Comparison of ENCODE assay signal across 9 mouse cellular contexts in genomic region chr11:87447429-87447828, GRCm38 (mm10). TPM values are rescaled to one million over a fixed set of nuclear protein-coding genes. Genes with fewer than 3 reads are reported as not detected.
A peak's percentile ranks its signal among the peaks of the same experiment; 100 is the strongest.
DNase-seq lines count a peak whose midpoint lies in the region; ATAC-seq and TF ChIP-seq lines count a peak whose summit lies in the region.
"Had no signal": no experiment of that assay in that cellular context is flagged by ENCODE, and none has a peak within 500 bp of the region (broad histone marks: within the 10 kb centered on the region; RNA-seq: fewer than 3 reads in every experiment).

No protein-coding gene starts in this region.

- no peak overlapping the region for H3K9ac ChIP-seq in hindbrain, embryonic 15.5 days
- H3K9ac ChIP-seq in hindbrain, embryonic 12.5 days = no peak overlapping the region
- no peak overlapping the region for H3K9ac ChIP-seq in midbrain, embryonic 11.5 days (ENCODE audit: low read length)
- H3K9ac ChIP-seq in midbrain, embryonic 14.5 days (replicated peaks; ENCODE audit: low read length) = no peak overlapping the region
- H3K9ac ChIP-seq in MEL (ENCODE audit: control insufficient read depth, low read depth, low read length, poor library complexity, severe bottlenecking) = peak overlapping the region; percentile 96
- no peak overlapping the region for H3K9ac ChIP-seq in liver, postnatal 0 days (replicated peaks)

- peak in 1 of 3 experiments; percentile 14; a peak in 1 of 6 replicates for TF ChIP-seq CTCF in MEL (IDR thresholded peaks at IDR 0.05 in 2 of 3, conservative IDR thresholded peaks at IDR 0.05 in 1 of 3; ENCODE audit: control insufficient read depth in 1 of 3, insufficient read depth in 1 of 3, low read depth in 2 of 3, low read length in 3 of 3, poor library complexity in 1 of 3, severe bottlenecking in 1 of 3)
- TF ChIP-seq CTCF in liver, postnatal 0 days (IDR thresholded peaks at IDR 0.05; ENCODE audit: low read depth) = peak; percentile 38

- no peak for TF ChIP-seq EP300 in MEL (IDR thresholded peaks at IDR 0.05; ENCODE audit: low read depth in 1 of 2, low read length in 2 of 2)
- TF ChIP-seq EP300 in liver, postnatal 0 days (IDR thresholded peaks at IDR 0.05; ENCODE audit: low read depth) = no peak

- H3K27ac ChIP-seq in hindbrain, embryonic 15.5 days (replicated peaks) = peak overlapping the region; percentile 84; the same call in 1 of the 2 replicates
- H3K27ac ChIP-seq in hindbrain, embryonic 12.5 days = no peak overlapping the region
- H3K27ac ChIP-seq in midbrain, embryonic 11.5 days (ENCODE audit: low read depth, low read length) = no peak overlapping the region
- no peak overlapping the region for H3K27ac ChIP-seq in midbrain, embryonic 14.5 days (replicated peaks; ENCODE audit: low read depth, low read length)
- H3K27ac ChIP-seq in MEL (ENCODE audit: control insufficient read depth, low read depth, low read length) = no peak overlapping the region
- 0 out of 2 replicates have a peak overlapping the region, but pooled peaks have one; percentile 11 for H3K27ac ChIP-seq in liver, postnatal 0 days (ENCODE audit: low read depth)

- H3K4me2 ChIP-seq in hindbrain, embryonic 15.5 days = peak overlapping the region; percentile 68; the same call in 1 of the 2 replicates
- no peak overlapping the region for H3K4me2 ChIP-seq in hindbrain, embryonic 12.5 days (replicated peaks)
- H3K4me2 ChIP-seq in midbrain, embryonic 11.5 days = no peak overlapping the region
- H3K4me2 ChIP-seq in midbrain, embryonic 14.5 days (ENCODE audit: low read length) = no peak overlapping the region; the same call in 1 of the 2 replicates
- peak overlapping the region; percentile 72; the same call in 1 of the 2 replicates for H3K4me2 ChIP-seq in liver, postnatal 0 days (ENCODE audit: low read depth, low read length)

- peaks cover 9% of the 10 kb centered on the region; the same call in 1 of the 2 replicates for H3K4me1 ChIP-seq in hindbrain, embryonic 15.5 days (replicated peaks)
- H3K4me1 ChIP-seq in hindbrain, embryonic 12.5 days = no peaks in the 10 kb centered on the region; the same call in 1 of the 2 replicates
- H3K4me1 ChIP-seq in midbrain, embryonic 11.5 days (ENCODE audit: control insufficient read depth, insufficient read depth, low read length) = no peaks in the 10 kb centered on the region
- 0 out of 2 replicates have a peak, but pooled peaks cover 1% of the 10 kb centered on the region for H3K4me1 ChIP-seq in midbrain, embryonic 14.5 days (ENCODE audit: control insufficient read depth, insufficient read depth, low read length)
- H3K4me1 ChIP-seq in MEL (ENCODE audit: control insufficient read depth in 1 of 2, insufficient read depth in 2 of 2, low read length in 2 of 2) = peaks cover 4 to 13% of the 10 kb centered on the region in 2 experiments
- peaks cover 7% of the 10 kb centered on the region for H3K4me1 ChIP-seq in liver, postnatal 0 days (ENCODE audit: insufficient read depth)

- DNase-seq in midbrain, embryonic 11.5 days (ENCODE audit: low spot score, missing footprints) = peak; percentile 86
- DNase-seq in midbrain, embryonic 14.5 days = no peak
- peak; percentile 64 for DNase-seq in MEL (ENCODE audit: low read depth, low spot score)
- DNase-seq in liver, postnatal 0 days = no peak
- DNase-seq in ovary, postnatal 10 days (ENCODE audit: low spot score) = no peak

- H3K4me3 ChIP-seq in hindbrain, embryonic 15.5 days = no peak overlapping the region
- H3K4me3 ChIP-seq in hindbrain, embryonic 12.5 days = no peak overlapping the region
- H3K4me3 ChIP-seq in midbrain, embryonic 11.5 days (ENCODE audit: low read depth, low read length) = no peak overlapping the region
- H3K4me3 ChIP-seq in midbrain, embryonic 14.5 days (replicated peaks; ENCODE audit: low read depth, low read length) = no peak overlapping the region
- H3K4me3 ChIP-seq in MEL (ENCODE audit: control insufficient read depth in 1 of 2, insufficient read depth in 1 of 2, low read depth in 2 of 2, low read length in 2 of 2) = no peak overlapping the region
- H3K4me3 ChIP-seq in liver, postnatal 0 days (ENCODE audit: low read depth, low read length) = no peak overlapping the region

- no peaks in the 10 kb centered on the region for H3K9me3 ChIP-seq in hindbrain, embryonic 15.5 days
- H3K9me3 ChIP-seq in hindbrain, embryonic 12.5 days (replicated peaks) = no peaks in the 10 kb centered on the region
- H3K9me3 ChIP-seq in midbrain, embryonic 11.5 days (ENCODE audit: control insufficient read depth, low read length) = no peaks in the 10 kb centered on the region
- H3K9me3 ChIP-seq in midbrain, embryonic 14.5 days (ENCODE audit: control insufficient read depth, low read length) = no peaks in the 10 kb centered on the region
- no peaks in the 10 kb centered on the region for H3K9me3 ChIP-seq in MEL (replicated peaks; ENCODE audit: insufficient read depth, low read length)
- no peaks in the 10 kb centered on the region for H3K9me3 ChIP-seq in liver, postnatal 0 days (ENCODE audit: low read length)
- H3K9me3 ChIP-seq: forebrain, embryonic 13.5 days had no signal

- TF ChIP-seq POLR2A in MEL (IDR thresholded peaks at IDR 0.05; ENCODE audit: control insufficient read depth in 1 of 2, insufficient read depth in 1 of 2, low read depth in 1 of 2, low read length in 2 of 2, poor library complexity in 1 of 2) = no peak

- no peak for ATAC-seq in hindbrain, embryonic 15.5 days (ENCODE audit: low FRiP score, low read depth)
- ATAC-seq in hindbrain, embryonic 12.5 days (ENCODE audit: low FRiP score) = no peak
- ATAC-seq in midbrain, embryonic 11.5 days (ENCODE audit: low FRiP score) = no peak
- no peak for ATAC-seq in midbrain, embryonic 14.5 days (ENCODE audit: low FRiP score, low TSS enrichment)
- no peak for ATAC-seq in liver, postnatal 0 days

- H3K27me3 ChIP-seq in hindbrain, embryonic 15.5 days = no peaks in the 10 kb centered on the region
- H3K27me3 ChIP-seq in hindbrain, embryonic 12.5 days = no peaks in the 10 kb centered on the region
- no peaks in the 10 kb centered on the region for H3K27me3 ChIP-seq in midbrain, embryonic 11.5 days (ENCODE audit: control insufficient read depth, insufficient read depth, low read length)
- no peaks in the 10 kb centered on the region for H3K27me3 ChIP-seq in midbrain, embryonic 14.5 days (ENCODE audit: control insufficient read depth, insufficient read depth, low read length)
- no peaks in the 10 kb centered on the region for H3K27me3 ChIP-seq in MEL (ENCODE audit: control insufficient read depth in 1 of 2, insufficient read depth in 2 of 2, low read length in 2 of 2)
- H3K27me3 ChIP-seq in liver, postnatal 0 days (ENCODE audit: insufficient read depth, low read length) = no peaks in the 10 kb centered on the region
- H3K27me3 ChIP-seq: forebrain, embryonic 13.5 days had no signal

- no peak for TF ChIP-seq RAD21 in MEL (IDR thresholded peaks at IDR 0.05; ENCODE audit: low read depth, low read length)

- no peaks in the 10 kb centered on the region; the same call in 1 of the 2 replicates for H3K79me2 ChIP-seq in MEL (ENCODE audit: control insufficient read depth, insufficient read depth, low read length, poor library complexity)

- H3K36me3 ChIP-seq in hindbrain, embryonic 15.5 days = no peaks in the 10 kb centered on the region
- H3K36me3 ChIP-seq in hindbrain, embryonic 12.5 days = no peaks in the 10 kb centered on the region
- no peaks in the 10 kb centered on the region for H3K36me3 ChIP-seq in midbrain, embryonic 11.5 days (ENCODE audit: control insufficient read depth, insufficient read depth, low read length)
- H3K36me3 ChIP-seq in midbrain, embryonic 14.5 days (ENCODE audit: control insufficient read depth, insufficient read depth, low read length) = no peaks in the 10 kb centered on the region
- peaks cover 0 to 14% of the 10 kb centered on the region in 2 experiments; a peak in 2 of 4 replicates for H3K36me3 ChIP-seq in MEL (ENCODE audit: control insufficient read depth in 1 of 2, insufficient read depth in 2 of 2, low read length in 2 of 2)
- H3K36me3 ChIP-seq in liver, postnatal 0 days (replicated peaks; ENCODE audit: insufficient read depth, low read length) = no peaks in the 10 kb centered on the region

TF ChIP-seq in MEL, 35 proteins besides CTCF, POLR2A, EP300 and RAD21:
- TF ChIP-seq SMC3 (IDR thresholded peaks at IDR 0.05; ENCODE audit: low read depth, low read length) (no peak), TBP (IDR thresholded peaks at IDR 0.05; ENCODE audit: low read depth, low read length) (peak; percentile 30; the same call in 1 of the 2 replicates)

RNA-seq across cellular contexts. Expression of gene Tex14, which starts 42.6 kb away (rescaled TPM):
- polyA plus RNA-seq in hindbrain, embryonic 15.5 days (2015; fragmentation: Nextera tagmentation; extraction: Ambion mirVana) = 1.7 and 1.9 TPM in 2 replicates
- polyA plus RNA-seq in hindbrain, embryonic 12.5 days (2016; fragmentation: Nextera tagmentation; extraction: Ambion mirVana) = 0.10 and 0.38 TPM in 2 replicates
- polyA plus RNA-seq in midbrain, embryonic 11.5 days (2014; fragmentation: Nextera tagmentation; extraction: Ambion mirVana) = 0.21 and 0.30 TPM in 2 replicates
- polyA plus RNA-seq in midbrain, embryonic 14.5 days (2014; fragmentation: Nextera tagmentation; extraction: Ambion mirVana) = 0.86 and 0.92 TPM in 2 replicates
- 0.23 and 0.42 TPM in 2 replicates for total RNA-seq in MEL (2012; rRNA removed)
- under 1 TPM in 1 of 2 experiments, not detected in 1; 0.42 TPM for polyA plus RNA-seq in MEL (2012; ENCODE audit: insufficient read depth in 1 of 2, insufficient read length in 2 of 2, low read depth in 1 of 2, low replicate concordance in 2 of 2, missing spikeins in 1 of 2)
- 0.24 TPM in 1 of 2 replicates, not detected in the other for polyA plus RNA-seq in liver, postnatal 0 days (2015; fragmentation: Nextera tagmentation; extraction: Ambion mirVana)
- total RNA-seq: granulocyte monocyte progenitor cell, adult 5-6 weeks had no signal

RNA-seq across cellular contexts. Expression of gene Rad51c, which starts 42.7 kb away (rescaled TPM):
- 4.7 and 4.9 TPM in 2 replicates for polyA plus RNA-seq in hindbrain, embryonic 15.5 days (2015; fragmentation: Nextera tagmentation; extraction: Ambion mirVana)
- 8.6 and 10.1 TPM in 2 replicates for polyA plus RNA-seq in hindbrain, embryonic 12.5 days (2016; fragmentation: Nextera tagmentation; extraction: Ambion mirVana)
- polyA plus RNA-seq in midbrain, embryonic 11.5 days (2014; fragmentation: Nextera tagmentation; extraction: Ambion mirVana) = 13.6 and 15.7 TPM in 2 replicates
- 3.3 and 5.6 TPM in 2 replicates for polyA plus RNA-seq in midbrain, embryonic 14.5 days (2014; fragmentation: Nextera tagmentation; extraction: Ambion mirVana)
- total RNA-seq in MEL (2012; rRNA removed) = 1.5 and 2.5 TPM in 2 replicates
- 1 to 10 TPM in 1 of 2 experiments, not detected in 1; 1.9 TPM for polyA plus RNA-seq in MEL (2012; ENCODE audit: insufficient read depth in 1 of 2, insufficient read length in 2 of 2, low read depth in 1 of 2, low replicate concordance in 2 of 2, missing spikeins in 1 of 2)
- 1.6 and 2.6 TPM in 2 replicates for polyA plus RNA-seq in liver, postnatal 0 days (2015; fragmentation: Nextera tagmentation; extraction: Ambion mirVana)

Comparison
In these comparisons a context has a peak if more than half of its experiments do, and no peak if none do; other contexts are left out.
1. H3K27ac ChIP-seq: peak in hindbrain, embryonic 15.5 days (single experiment) and liver, postnatal 0 days (single experiment); none in hindbrain, embryonic 12.5 days (single experiment), midbrain, embryonic 11.5 days (single experiment), midbrain, embryonic 14.5 days (single experiment) and MEL (single experiment).
2. H3K4me2 ChIP-seq: peak in hindbrain, embryonic 15.5 days (single experiment) and liver, postnatal 0 days (single experiment); none in hindbrain, embryonic 12.5 days (single experiment), midbrain, embryonic 11.5 days (single experiment) and midbrain, embryonic 14.5 days (single experiment).
3. DNase-seq: peak in midbrain, embryonic 11.5 days (single experiment) and MEL (single experiment); none in midbrain, embryonic 14.5 days (single experiment), liver, postnatal 0 days (single experiment) and ovary, postnatal 10 days (single experiment).